Mouse (Mus musculus) spleen, postnatal 36 days (tissue): ENCODE data around the gene Fam166a.
A peak's percentile ranks its signal among the peaks of the same experiment; 100 is the strongest.

Source experiments
- DNase-seq, 2 experiments: peaks; one replicate each; pipeline ENCODE4 v3.0.0; 2022; ENCODE audit warnings: low spot score in 2 of 2, mixed read lengths in 1 of 2

Fam166a gene

DNA sequence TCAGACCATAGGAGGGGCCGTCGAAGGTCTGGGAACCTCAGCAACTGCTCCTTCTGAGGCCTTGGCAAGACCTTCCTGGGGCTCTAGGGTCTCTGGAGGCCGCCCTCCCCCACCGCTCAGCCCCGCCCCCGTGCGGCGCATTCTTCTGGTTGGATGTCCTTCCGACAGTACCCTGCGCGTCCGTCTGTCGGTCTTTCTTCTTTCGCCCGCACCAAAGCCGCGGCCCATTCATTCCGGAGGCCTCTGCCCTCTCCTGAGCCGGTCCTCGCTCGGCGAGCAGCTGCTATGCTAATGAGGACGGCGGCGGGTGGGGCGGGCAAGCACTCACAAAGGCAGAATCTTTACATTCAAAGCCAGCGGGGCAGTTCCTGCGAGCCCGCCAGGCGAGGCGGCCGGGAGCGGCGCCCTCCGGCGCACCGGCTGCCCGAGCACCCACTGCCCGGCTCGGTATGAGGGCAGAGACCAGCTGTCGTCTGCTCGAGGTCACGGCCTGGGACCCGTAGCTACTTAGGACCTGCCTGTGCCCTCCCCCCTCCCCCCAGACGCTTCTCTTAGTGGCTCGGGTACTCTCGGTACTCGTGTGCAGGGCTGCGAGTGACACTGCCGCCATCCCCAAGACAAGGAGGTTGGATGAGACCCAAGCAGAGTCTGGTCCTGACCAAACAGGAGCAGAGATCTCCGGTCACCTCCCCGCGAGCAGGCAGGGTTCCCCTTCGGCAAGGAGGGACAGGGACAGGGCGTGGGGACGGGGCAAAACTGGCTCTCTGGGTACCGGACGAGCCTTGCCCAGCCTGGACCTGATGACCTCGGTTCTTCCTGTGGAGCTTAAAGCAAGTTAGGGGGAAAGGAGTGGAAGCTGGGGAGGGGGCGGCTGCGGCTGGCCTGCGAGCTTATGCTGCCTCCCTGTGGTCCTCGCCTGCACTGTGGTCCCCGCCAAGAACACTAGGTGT, 32.6 kb upstream of the Fam166a start:
- DNase-seq, result peak; percentile 57 to 64

DNA sequence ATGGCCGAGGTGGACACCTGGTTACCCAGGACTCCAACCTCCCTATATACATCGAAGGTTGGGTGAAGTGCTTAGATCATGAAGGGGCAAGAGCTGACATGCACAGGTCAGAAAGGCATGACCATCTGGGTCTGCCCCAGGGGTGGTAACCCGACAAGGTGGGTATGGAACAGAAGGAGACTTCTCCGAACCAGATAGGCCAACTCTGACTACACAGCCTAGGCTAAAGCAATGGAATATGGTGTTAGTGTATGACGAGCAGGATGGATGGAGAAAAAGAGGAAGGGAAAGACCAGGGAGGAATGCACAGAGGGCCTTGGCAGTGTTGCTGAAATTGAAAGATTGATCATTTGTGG, 32.0 kb upstream of the Fam166a start:
- no peak for DNase-seq

DNA sequence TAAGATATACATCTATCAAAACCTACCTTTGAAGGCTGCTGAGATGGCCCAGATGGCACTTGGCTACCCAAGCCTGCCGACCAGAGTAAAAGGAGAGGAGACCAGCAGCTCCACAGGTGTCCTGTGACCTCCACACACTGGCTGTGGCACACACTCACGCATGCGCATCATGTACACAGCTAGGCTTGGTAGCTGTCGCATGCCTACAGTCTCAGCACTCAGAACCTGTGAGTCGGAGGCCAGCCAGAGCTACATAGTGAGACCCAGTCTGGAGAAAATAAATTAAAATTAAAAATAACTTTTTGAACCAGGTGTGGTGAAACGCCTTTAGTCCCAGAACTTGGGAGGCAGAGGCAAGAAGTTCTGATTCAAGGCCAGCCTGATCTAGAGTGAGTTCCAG, 30.7 kb upstream of the Fam166a start:
- no peak for DNase-seq

DNA sequence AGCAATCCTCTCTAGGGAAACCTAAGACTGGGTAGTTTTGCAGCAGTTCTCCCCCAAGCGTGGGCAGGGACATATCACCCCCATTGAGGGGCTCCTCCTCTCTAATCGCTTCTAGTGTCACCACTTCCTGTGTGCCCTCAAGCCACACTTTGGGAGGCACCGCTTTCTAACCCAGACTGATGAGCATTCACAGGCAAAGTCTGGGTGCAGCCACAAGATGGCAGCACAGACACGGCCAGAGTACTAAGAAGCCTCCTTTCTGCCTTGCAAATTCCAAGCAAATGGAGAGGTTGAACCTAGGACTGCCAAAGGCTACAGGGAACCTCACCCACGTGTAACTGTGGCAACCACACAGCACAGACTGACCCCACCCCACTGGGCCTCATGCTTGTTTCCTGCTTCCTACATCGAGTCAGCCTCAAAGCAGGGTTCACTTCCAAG, 25.2 kb upstream of the Fam166a start:
- DNase-seq, result peak; percentile 79 to 82

DNA sequence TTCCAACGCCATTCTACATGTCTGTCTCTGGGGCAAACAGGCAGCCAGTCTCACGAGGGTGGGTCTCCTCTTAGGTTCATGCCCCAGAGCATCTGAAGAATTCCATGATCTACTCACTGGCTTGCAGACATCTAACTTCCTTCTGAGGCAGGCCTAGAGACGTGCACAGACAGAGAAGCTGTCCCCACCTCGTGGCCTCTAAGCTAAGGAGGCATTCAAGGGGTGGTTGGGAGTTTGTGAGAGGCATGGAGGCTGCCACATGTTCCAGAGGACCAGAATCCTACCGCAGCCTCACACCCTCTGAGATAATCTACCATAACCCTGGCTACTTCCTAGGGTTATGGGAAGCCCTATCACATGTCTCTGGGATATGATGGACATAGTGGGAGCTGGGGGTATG, 24.5 kb upstream of the Fam166a start:
- no peak for DNase-seq

DNA sequence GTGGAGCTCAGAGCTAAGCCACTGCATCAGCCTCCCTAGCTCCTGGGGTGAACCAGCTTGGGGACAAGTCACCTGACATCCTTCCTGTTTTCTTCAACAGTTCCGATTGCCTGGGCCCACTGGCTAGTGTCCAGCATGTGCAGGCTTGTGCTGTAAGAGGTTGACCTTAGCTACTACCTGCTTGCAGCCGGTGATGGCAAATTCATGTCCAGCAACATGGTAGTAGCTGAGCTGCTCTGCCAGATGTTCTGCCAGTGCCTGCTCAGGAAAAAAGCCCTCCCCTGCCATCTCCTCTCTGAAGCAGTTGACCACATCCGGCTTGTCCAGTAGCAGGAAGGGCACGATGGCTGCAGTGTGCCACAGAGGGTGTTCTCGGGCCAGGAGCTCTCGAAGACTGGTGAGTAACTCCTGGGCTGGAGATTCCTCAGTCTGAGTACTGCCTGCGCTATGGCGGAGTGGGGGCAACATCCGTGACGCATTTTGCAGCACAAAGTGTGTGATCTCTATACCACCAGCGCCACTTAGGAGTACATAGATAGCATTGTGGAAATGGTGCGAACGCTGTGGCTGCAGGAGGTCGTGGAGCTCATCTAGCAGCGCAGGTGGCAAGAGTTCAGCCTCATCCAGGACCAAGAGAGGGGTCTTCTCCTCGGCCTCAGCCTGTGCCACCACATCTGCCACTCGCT, 23.9 kb upstream of the Fam166a start:
- peak; percentile 60 for DNase-seq

DNA sequence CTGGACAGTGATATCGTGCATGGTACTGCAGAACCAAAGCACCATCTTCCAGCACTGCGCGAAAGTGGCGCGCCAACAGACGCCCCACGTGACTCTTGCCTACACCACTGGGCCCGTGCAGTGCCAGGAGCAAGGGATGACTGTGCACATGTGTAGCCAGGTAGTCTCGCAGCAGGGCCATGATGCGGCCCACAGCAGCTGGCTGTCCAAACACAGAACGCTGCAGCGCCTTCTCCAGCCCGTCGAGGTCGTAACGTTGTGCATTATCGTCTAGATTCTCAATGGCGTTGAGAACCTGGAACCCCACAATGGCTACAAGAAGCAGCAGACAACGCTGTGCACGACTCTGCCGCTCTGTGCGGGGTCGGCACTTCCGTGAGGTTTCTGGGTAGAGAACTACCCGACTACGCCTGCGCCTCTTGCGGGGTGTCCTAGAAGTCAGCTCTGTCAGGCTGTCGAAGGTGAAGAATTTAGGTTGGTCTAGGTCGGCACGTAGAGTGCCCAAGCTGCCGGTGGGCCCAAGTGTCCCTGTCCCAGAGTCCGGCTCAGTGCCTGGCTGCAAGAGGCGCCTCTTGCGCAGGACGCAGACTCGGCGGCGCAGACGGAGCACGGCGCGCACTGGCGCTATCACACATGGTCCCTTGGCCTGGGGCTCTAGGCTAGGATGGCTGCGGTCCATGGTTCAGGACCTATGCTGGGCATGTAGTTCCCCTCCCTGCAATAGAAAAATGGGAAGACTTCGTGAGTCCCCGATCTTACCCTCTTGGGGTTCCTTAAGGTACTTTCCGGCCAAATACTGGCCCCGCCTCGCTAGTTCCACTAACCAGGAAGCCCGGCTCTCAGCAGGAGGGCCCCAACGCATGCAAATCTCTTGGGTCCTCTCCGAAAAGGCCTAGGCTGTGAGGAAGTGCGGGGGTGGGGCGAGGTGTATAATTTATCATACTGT, 23.1 kb upstream of the Fam166a start:
- DNase-seq, result peak; percentile 96 to 97

DNA sequence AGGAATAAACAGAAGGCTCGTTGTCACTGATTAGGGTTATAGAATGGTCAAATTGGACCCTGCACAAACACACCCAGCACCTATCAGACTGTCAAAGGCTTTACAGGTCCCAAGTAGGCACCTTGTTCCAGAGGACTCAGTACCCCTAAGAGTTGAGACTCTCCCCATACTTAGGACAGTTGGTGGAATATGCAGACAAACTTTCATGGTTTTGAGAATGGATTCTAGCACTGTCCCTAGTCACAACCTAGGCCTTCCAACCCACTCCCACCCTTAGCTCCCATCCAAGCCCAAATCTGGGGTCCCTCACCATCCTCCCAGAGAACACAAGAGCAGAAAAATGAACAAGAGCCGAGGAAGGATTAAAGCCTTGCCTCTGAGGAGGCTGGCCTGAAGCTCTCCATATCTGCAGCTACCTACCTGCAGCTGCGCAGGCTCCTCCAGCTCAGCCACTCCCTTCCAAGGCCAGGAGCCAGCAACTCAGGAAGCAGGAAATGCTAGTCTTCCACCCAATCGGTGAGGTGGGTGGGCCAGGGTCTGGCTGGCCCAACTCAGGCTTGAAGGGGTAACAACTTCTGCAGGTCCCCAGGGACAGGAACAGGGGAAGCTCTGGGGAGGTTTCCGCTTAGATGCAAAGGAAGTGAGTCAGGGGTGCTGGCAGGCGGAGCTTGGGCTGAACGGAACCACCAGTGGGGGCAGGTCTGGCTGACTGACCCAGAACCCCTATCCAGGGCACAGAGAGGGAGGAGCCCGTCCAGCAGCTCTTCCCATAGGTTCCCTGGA, 22.2 kb upstream of the Fam166a start, which contains the start of gene Tor4a:
Tor4a (minus strand) TSS at position 715 of the 783 bp plus-strand sequence.
- peak; percentile 97 for DNase-seq

DNA sequence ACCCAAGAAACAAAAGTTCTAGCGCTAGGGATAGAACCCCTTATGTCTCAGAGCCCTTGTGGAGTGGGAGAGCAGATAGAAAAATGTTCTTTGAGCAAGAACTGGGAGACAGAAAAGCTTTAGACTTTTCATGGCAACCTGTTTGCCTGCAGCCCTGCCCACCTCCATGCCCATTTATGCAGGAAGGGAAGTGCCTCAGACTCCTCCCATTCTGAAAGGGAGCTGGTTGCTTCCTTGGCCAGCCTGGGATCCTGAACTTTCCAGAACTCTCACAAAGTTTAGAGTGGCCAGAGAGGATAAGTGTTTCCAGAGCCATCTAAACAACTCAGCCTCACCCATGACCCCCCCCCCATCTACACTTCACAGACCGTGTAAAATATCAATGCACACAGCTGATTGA, 21.4 kb upstream of the Fam166a start:
- DNase-seq, result no peak

DNA sequence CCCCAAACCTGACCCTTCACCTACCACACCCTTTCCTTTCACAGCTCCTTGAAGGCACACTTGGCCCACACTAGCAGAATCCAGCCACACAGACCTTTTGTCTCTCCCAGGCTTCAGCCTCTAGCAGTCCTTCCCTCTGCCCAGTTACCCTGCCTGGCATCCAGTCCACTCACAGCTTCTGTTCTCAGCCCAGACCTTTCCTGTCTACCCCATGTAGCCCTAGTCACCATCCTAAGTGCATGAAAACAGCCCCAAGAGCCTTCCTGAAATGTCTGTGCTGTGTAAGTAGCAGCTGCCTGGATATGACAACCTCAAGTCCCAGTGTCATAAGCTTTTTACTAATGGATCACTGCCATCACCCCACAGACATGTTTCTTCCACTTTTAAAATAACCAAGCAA, 20.6 kb upstream of the Fam166a start:
- DNase-seq, result no peak

DNA sequence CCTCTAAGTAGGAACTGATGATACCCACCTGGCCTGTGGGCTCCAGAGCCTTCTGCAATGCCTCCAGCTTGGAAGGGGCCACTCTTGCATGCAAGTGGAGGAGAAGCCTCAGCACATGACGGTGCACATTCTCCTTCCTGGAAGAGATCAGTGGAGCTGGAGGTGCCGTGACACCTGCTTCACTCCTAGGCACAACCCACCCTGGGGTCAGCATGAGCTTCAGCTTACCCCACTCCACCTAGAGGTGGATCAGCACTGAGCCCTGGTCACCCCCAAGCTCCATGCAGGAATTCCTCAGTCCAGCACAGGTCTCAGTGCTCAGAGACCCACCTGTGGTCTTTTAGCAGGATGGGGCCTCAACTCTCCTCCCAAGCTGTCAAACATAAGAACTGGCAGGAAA, 17.9 kb upstream of the Fam166a start:
- no peak for DNase-seq

DNA sequence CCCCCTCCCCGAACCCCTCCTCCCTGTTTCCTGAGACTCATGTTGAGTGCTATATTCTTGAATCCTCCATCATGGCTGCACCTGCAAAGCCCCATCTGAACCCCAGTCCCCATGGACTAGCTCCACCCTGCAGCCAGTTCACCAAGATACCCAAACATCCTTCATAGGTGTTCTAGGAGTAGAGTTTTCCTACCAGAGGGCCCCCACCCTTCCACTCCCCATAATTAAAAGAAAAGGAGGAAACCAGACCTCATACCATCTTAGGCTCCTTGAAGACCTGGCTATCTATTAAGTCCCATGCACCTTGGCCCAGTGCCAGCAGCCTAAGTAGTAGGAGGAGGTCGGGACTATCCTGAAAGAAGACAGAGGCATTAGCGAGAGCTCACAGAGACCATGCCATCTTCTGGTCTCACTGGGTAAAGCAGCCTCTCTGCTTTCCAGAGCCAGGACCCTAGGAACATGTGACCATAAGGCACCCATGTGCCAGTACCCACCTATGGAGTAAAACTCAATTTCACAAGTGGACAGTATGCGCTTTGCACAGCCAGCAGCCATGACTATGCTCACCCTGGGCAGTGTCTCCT, 14.8 kb upstream of the Fam166a start:
- DNase-seq, result peak; percentile 14 to 39

DNA sequence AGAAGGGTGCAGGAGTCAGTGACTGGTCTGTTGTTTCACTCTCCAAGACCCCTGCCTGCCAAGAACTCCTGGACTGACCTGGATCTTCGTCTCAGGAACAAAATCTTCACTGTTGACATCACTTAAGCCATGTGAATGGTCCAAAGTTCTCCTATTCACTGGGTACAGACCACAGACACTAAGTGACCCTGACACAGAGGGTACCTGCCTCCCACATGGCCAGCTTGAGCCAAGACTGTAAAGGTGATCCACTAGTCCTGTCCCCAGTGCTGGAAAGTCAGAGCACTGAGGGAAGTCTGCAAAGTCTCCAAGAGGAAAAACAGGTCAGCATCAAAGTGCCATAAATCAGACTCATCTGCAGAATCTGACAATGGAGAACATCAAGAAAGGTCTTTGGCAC, 11.0 kb upstream of the Fam166a start:
- DNase-seq, result no peak

DNA sequence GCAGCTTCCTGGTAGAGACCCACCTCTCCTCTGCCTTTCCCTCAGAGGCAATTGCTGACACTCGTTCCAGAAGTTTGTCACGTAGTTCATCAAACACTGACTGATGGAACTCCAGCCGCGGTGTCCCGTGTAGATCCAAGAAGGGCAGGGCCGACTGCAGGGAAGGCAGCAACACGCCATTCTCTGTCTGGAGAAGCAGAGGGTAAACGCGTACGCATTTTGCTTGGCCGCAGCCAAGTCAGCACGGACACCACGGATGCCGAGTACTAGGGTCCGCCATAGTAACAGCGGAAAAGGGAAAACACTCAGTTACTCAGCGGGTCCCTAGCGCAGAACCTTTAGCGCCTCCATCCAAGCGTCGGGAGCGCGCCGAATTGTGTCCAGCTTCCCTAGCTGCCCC, 7.9 kb upstream of the Fam166a start:
- DNase-seq, result no peak

DNA sequence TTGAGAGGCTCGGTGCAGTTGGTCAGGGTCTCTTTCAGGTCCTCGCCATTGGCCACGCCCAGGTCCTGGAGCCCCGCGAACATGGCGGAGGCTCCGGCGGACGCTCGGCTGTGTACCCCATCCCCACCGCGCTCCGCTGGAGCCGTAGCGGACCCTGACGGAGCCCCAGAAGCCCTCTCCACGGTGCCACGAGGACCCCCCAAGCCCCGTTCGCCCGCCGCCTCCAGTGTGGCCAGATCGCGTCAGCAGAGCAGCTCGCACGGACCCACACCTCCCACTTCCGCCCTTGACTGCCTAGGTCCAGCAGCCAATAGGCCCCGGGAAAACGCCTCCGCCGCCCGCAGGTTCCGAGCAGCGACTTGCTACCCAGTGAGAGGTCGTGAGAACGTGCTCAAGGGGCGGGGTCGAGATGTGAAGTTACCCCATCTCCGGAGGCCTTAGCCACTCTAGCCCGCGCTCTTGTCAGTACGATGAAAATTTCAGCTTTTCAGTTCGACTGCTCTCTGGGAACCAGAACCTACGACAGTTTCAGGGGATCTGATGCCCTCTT, 7.3 kb upstream of the Fam166a start, which contains the start of gene Nelfb:
Nelfb (minus strand) TSS at position 369 of the 550 bp plus-strand sequence.
- peak; percentile 93 to 94 for DNase-seq

DNA sequence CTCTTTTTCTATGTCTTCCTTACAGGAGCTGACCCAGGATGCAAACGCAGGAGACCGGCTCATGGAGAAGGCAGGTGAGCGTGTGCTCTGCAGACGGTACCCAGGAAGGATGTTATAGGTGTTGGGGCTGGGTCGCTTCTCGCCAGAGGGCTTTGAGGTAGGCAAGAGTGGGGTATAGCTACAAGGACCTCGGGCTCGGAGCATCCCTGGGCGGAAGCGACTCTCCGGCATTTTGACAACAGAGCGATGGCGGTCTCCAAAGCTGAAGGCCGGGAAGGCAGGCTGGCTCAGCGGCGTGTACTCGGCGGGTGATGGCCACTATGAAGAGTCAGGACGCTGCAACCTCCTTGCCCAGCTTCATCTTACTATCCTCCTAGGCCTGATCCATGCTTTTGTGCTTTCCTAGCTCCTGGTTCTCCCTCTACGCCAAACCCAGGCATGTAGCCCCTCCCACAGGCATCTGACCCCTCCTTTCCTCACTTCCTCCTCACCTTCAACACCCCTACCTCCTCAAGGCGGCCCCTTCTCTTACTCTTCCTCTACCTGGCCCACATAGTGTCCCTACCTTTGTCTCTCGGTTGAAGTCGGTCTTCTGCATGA, 5.2 kb upstream of the Fam166a start:
- DNase-seq, result no peak

DNA sequence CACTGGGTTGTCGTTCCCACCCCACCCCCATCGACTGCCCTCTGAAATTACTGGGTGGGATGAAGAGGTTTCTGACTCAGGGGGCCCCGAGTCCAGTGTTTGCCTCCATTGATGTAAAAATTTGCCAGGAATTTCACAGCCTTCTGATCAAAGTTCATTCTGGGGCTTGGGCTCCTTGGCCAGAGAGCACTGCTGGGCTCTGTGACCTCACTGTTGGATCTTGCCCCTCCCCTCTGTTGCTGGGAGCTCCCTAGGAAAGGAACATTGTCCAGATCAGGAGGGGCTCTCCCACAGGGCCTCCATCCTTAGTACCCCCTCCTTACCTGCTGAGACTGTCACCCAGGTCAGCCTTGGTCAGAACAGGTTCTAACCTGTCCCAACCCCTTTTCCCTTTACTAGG, 4.1 kb upstream of the Fam166a start, which contains the start of gene Stpg3:
Stpg3 (minus strand) TSS at position 194 of the 400 bp plus-strand sequence.
- DNase-seq, result no peak

DNA sequence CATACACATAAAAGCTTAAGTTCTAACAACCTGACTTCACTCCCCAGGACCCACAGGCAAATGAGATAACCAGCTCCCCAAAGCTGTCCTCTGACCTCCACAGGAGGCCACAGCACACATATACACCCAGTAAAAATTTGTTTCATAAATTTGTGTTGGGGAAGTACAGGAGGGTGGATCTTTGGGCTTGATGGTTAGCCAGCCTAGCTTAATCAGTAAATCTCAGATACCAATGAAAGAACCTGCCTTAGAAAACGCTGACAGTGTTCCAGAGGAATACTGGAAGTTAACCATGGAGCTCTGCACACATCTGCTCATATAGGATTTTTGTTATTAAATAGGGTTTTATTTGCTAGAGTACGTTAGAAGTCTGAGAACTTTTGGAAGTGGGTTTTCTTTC, 879 bp upstream of the Fam166a start:
- no peak for DNase-seq

DNA sequence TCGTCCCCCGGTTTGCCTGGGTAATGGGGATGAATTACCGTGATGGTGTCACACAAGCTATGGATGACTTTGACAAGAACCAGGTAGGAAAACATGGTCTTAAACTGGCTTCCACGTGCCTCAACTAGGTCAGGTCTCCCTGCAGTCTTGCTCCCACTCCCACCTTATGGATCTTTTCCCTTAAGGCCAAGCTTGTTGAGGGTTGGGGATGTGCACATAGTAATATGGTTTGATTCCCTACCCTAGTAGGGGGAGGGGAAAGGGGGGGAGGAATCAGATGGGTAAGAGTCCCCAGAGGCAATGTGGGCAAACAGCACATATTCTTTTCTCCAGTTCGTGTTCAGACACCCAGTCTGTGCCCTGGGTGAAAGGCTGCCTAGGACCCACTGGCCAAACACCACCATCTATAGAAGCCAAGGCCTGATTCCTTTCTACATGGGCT, 2.8 kb downstream of the Fam166a start:
- no peak for DNase-seq
